Mouse (Mus musculus): Measurements from ENCODE around the gene Mapkap1. TPM values are rescaled to one million over a fixed set of nuclear protein-coding genes. Genes with fewer than 3 reads are reported as not detected.

Gene Mapkap1
- polyA plus RNA-seq, 1 experiment from 2014 or later, result 60.7 TPM

- Histone ChIP-seq H3K27ac (ENCODE audit: low read length) (no peak overlapping the region), H3K9ac (ENCODE audit: low read length) (no peak overlapping the region), H3K36me3 (ENCODE audit: control insufficient read depth, insufficient read depth) (no peaks in the 10 kb centered on the region), H3K27me3 (ENCODE audit: control insufficient read depth, insufficient read depth, low read length) (peaks cover 2% of the 10 kb centered on the region; the same call in 1 of the 2 replicates), H3K4me2 (ENCODE audit: low read depth, low read length) (no peak overlapping the region), H3K9me3 (replicated peaks; ENCODE audit: control insufficient read depth, low read length) (no peaks in the 10 kb centered on the region), H3K4me1 (ENCODE audit: control insufficient read depth, insufficient read depth, low read length) (peaks cover 3% of the 10 kb centered on the region; the same call in 1 of the 2 replicates), H3K4me3 (ENCODE audit: low read length) (no peak overlapping the region)
- no peak for ATAC-seq (replicated peaks; ENCODE audit: extremely low read depth, insufficient read depth, low FRiP score)
- 80% methylated on average over 14 of the region's 14 CpGs for WGBS
Measured at GRCm38 (mm10) chr2:34635249-34636165, 228.9 kb downstream of the Mapkap1 start.

- Histone ChIP-seq H3K4me3 (ENCODE audit: low read length) (peak overlapping the region; percentile 54), H3K4me1 (ENCODE audit: control insufficient read depth, insufficient read depth, low read length) (peaks cover 3% of the 10 kb centered on the region; the same call in 1 of the 2 replicates), H3K4me2 (ENCODE audit: low read depth, low read length) (peak overlapping the region; percentile 97), H3K36me3 (ENCODE audit: control insufficient read depth, insufficient read depth) (no peaks in the 10 kb centered on the region), H3K27ac (ENCODE audit: low read length) (no peak overlapping the region), H3K9me3 (replicated peaks; ENCODE audit: control insufficient read depth, low read length) (no peaks in the 10 kb centered on the region), H3K27me3 (ENCODE audit: control insufficient read depth, insufficient read depth, low read length) (peaks cover 2% of the 10 kb centered on the region; the same call in 1 of the 2 replicates), H3K9ac (ENCODE audit: low read length) (peak overlapping the region; percentile 76)
- ATAC-seq (replicated peaks; ENCODE audit: extremely low read depth, insufficient read depth, low FRiP score), result peak; percentile 46; the same call in 1 of the 2 replicates
- 23% methylated on average over 37 of the region's 37 CpGs for WGBS
Measured at GRCm38 (mm10) chr2:34638955-34639650, 232.5 kb downstream of the Mapkap1 start.

GRCm38 (mm10) chr2:34639725-34640124 is 233.2 kb downstream of the Mapkap1 start:
- ATAC-seq (replicated peaks; ENCODE audit: extremely low read depth, insufficient read depth, low FRiP score), result no peak
- no peak overlapping the region for H3K9ac ChIP-seq (ENCODE audit: low read length)
- H3K27me3 ChIP-seq (ENCODE audit: control insufficient read depth, insufficient read depth, low read length), result peaks cover 2% of the 10 kb centered on the region; the same call in 1 of the 2 replicates
- no peak overlapping the region for H3K4me3 ChIP-seq (ENCODE audit: low read length)
- no peaks in the 10 kb centered on the region for H3K36me3 ChIP-seq (ENCODE audit: control insufficient read depth, insufficient read depth)
- no peak overlapping the region for H3K27ac ChIP-seq (ENCODE audit: low read length)
- H3K4me2 ChIP-seq (ENCODE audit: low read depth, low read length), result no peak overlapping the region
- no peaks in the 10 kb centered on the region for H3K9me3 ChIP-seq (replicated peaks; ENCODE audit: control insufficient read depth, low read length)
- WGBS, result 56% methylated on average over 5 of the region's 5 CpGs
- H3K4me1 ChIP-seq (ENCODE audit: control insufficient read depth, insufficient read depth, low read length), result peaks cover 3% of the 10 kb centered on the region; the same call in 1 of the 2 replicates

- no peaks in the 10 kb centered on the region for H3K36me3 ChIP-seq (ENCODE audit: control insufficient read depth, insufficient read depth)
- H3K4me2 ChIP-seq (ENCODE audit: low read depth, low read length), result no peak overlapping the region
- peaks cover 10% of the 10 kb centered on the region for H3K4me1 ChIP-seq (ENCODE audit: control insufficient read depth, insufficient read depth, low read length)
- H3K4me3 ChIP-seq (ENCODE audit: low read length), result no peak overlapping the region
- ATAC-seq (replicated peaks; ENCODE audit: extremely low read depth, insufficient read depth, low FRiP score), result no peak
- WGBS, result 22% methylated on average over 2 of the region's 2 CpGs
- H3K27me3 ChIP-seq (ENCODE audit: control insufficient read depth, insufficient read depth, low read length), result peaks cover 2% of the 10 kb centered on the region; the same call in 1 of the 2 replicates
- H3K27ac ChIP-seq (ENCODE audit: low read length), result no peak overlapping the region
- no peak overlapping the region for H3K9ac ChIP-seq (ENCODE audit: low read length)
- no peaks in the 10 kb centered on the region for H3K9me3 ChIP-seq (replicated peaks; ENCODE audit: control insufficient read depth, low read length)
Measured at GRCm38 (mm10) chr2:34642351-34642750, 235.8 kb downstream of the Mapkap1 start.

GRCm38 (mm10) chr2:34644571-34645526 is 238.3 kb downstream of the Mapkap1 start:
- Histone ChIP-seq H3K9ac (ENCODE audit: low read length) (no peak overlapping the region), H3K9me3 (replicated peaks; ENCODE audit: control insufficient read depth, low read length) (no peaks in the 10 kb centered on the region), H3K4me1 (ENCODE audit: control insufficient read depth, insufficient read depth, low read length) (peaks cover 7% of the 10 kb centered on the region; the same call in 1 of the 2 replicates), H3K27me3 (ENCODE audit: control insufficient read depth, insufficient read depth, low read length) (no peaks in the 10 kb centered on the region), H3K27ac (ENCODE audit: low read length) (no peak overlapping the region), H3K36me3 (ENCODE audit: control insufficient read depth, insufficient read depth) (no peaks in the 10 kb centered on the region), H3K4me2 (ENCODE audit: low read depth, low read length) (no peak overlapping the region), H3K4me3 (ENCODE audit: low read length) (no peak overlapping the region)
- WGBS, result 40% methylated on average over 22 of the region's 22 CpGs
- no peak for ATAC-seq (replicated peaks; ENCODE audit: extremely low read depth, insufficient read depth, low FRiP score)

- Histone ChIP-seq H3K4me3 (ENCODE audit: low read length) (peak overlapping the region; percentile 63), H3K36me3 (ENCODE audit: control insufficient read depth, insufficient read depth) (no peaks in the 10 kb centered on the region), H3K9me3 (replicated peaks; ENCODE audit: control insufficient read depth, low read length) (no peaks in the 10 kb centered on the region), H3K9ac (ENCODE audit: low read length) (peak overlapping the region; percentile 70), H3K4me2 (ENCODE audit: low read depth, low read length) (peak overlapping the region; percentile 93), H3K27ac (ENCODE audit: low read length) (peak overlapping the region; percentile 39; the same call in 1 of the 2 replicates), H3K27me3 (ENCODE audit: control insufficient read depth, insufficient read depth, low read length) (no peaks in the 10 kb centered on the region), H3K4me1 (ENCODE audit: control insufficient read depth, insufficient read depth, low read length) (peaks cover 7% of the 10 kb centered on the region; the same call in 1 of the 2 replicates)
- ATAC-seq (replicated peaks; ENCODE audit: extremely low read depth, insufficient read depth, low FRiP score), result peak; percentile 88
- 6% methylated on average over 21 of the region's 21 CpGs for WGBS
Measured at GRCm38 (mm10) chr2:34645851-34646540, 239.4 kb downstream of the Mapkap1 start.

GRCm38 (mm10) chr2:34646541-34646865 is 239.9 kb downstream of the Mapkap1 start:
- Histone ChIP-seq H3K9me3 (replicated peaks; ENCODE audit: control insufficient read depth, low read length) (no peaks in the 10 kb centered on the region), H3K27me3 (ENCODE audit: control insufficient read depth, insufficient read depth, low read length) (no peaks in the 10 kb centered on the region), H3K27ac (ENCODE audit: low read length) (no peak overlapping the region), H3K4me3 (ENCODE audit: low read length) (peak overlapping the region; percentile 63), H3K4me1 (ENCODE audit: control insufficient read depth, insufficient read depth, low read length) (peaks cover 7% of the 10 kb centered on the region; the same call in 1 of the 2 replicates), H3K4me2 (ENCODE audit: low read depth, low read length) (peak overlapping the region; percentile 93), H3K36me3 (ENCODE audit: control insufficient read depth, insufficient read depth) (no peaks in the 10 kb centered on the region), H3K9ac (ENCODE audit: low read length) (no peak overlapping the region; the same call in 1 of the 2 replicates)
- WGBS, result 6% methylated on average over 5 of the region's 5 CpGs
- no peak for ATAC-seq (replicated peaks; ENCODE audit: extremely low read depth, insufficient read depth, low FRiP score)

GRCm38 (mm10) chr2:34647410-34647809 is 240.8 kb downstream of the Mapkap1 start:
- Histone ChIP-seq H3K9ac (ENCODE audit: low read length) (no peak overlapping the region), H3K27me3 (ENCODE audit: control insufficient read depth, insufficient read depth, low read length) (no peaks in the 10 kb centered on the region), H3K4me2 (ENCODE audit: low read depth, low read length) (no peak overlapping the region), H3K4me1 (ENCODE audit: control insufficient read depth, insufficient read depth, low read length) (peaks cover 7% of the 10 kb centered on the region; the same call in 1 of the 2 replicates), H3K27ac (ENCODE audit: low read length) (no peak overlapping the region), H3K36me3 (ENCODE audit: control insufficient read depth, insufficient read depth) (no peaks in the 10 kb centered on the region), H3K9me3 (replicated peaks; ENCODE audit: control insufficient read depth, low read length) (no peaks in the 10 kb centered on the region), H3K4me3 (ENCODE audit: low read length) (no peak overlapping the region)
- WGBS, result 65% methylated on average over 11 of the region's 11 CpGs
- no peak for ATAC-seq (replicated peaks; ENCODE audit: extremely low read depth, insufficient read depth, low FRiP score)
